Mouse (Mus musculus) B cell, adult 2 months (primary cell): ENCODE measurements around the gene 1500009C09Rik.

Source experiments
- DNase-seq, 2 experiments: peaks; one replicate each; pipeline ENCODE4 v3.0.0; 2022

Gene 1500009C09Rik

DNA sequence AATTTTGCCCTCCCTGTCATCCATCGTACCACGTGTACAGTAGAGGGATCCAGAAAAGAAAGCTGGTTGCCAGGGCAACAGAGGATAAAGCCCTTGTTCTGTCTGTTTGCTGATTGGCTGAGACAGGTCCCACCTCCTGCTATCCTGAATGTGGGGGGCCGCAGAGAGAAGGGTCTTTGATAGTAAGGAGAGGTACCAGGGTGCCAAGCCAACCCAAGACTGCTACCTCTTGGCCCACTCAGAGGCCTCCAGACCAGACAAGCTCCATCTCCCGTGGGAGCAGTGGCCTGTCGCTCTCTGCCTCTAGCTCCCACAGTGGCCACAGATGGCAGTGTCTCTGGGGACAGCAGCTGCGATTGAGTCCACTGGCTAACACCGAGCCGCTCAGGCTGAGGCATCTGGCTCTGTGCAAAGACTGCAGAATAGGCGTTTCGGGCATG lies 3.8 kb downstream of the 1500009C09Rik start:
- no peak for DNase-seq

- DNase-seq, result peak; percentile 91
These were observed 7.3 kb downstream of the 1500009C09Rik start for GRCm38 (mm10) chr15:82259510-82259909.

- DNase-seq, result peak; percentile 75 to 77
These were observed 14.2 kb downstream of the 1500009C09Rik start for GRCm38 (mm10) chr15:82266356-82266755.

DNA sequence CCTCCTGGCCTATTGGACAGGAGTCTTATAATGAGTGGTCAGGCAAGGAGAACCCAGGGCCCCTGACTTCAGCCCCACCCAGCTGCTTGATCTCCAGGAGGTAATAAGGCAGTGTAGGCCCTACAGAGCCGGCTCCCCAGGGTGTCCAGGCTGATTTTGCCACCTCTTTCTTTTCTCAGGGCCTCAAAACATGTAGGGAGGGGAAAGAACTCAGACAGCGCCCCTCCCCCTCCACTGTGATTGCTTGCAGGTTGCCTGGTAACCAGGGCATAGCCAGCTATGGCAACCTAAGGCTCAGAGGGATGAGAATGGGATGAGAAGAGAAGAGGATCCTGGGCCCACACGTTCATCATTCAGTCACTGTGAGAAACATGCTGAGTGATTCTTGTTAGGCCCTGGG lies 16.0 kb downstream of the 1500009C09Rik start:
- no peak for DNase-seq

- no peak for DNase-seq
These were observed 16.6 kb downstream of the 1500009C09Rik start for GRCm38 (mm10) chr15:82268783-82269182.

GRCm38 (mm10) chr15:82271201-82271600 lies 19.0 kb downstream of the 1500009C09Rik start:
- DNase-seq, result peak; percentile 70 to 72

GRCm38 (mm10) chr15:82272295-82272694 lies 20.1 kb downstream of the 1500009C09Rik start:
- no peak for DNase-seq

GRCm38 (mm10) chr15:82274593-82274926 lies 22.4 kb downstream of the 1500009C09Rik start, which contains the start of gene Sept3:
Gene Sept3, plus strand, starts transcription at chr15:82274893.
- DNase-seq, result no peak

GRCm38 (mm10) chr15:82274927-82275901 lies 23.0 kb downstream of the 1500009C09Rik start:
- peak in 1 of 2 experiments; percentile 17 for DNase-seq

DNA sequence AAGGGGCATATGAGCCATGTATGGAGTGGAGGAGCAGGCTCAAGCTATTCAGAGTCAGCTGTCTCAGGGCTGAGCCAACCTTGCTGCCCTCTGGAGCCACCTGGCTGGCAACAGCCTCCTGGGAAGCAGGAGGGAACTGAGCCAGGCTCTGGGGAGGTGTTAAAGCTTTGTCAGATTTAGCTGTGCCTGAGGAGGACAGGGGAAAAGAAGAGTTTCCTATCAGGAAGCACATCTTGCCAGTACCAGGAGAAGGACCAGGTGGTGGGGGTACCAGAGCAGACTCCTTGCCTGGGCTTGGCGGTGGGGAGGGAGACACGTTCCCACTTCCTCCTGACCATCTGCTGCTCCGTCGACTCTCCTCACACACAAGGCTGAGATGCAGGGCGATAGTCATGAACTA lies 25.4 kb downstream of the 1500009C09Rik start:
- no peak for DNase-seq

DNA sequence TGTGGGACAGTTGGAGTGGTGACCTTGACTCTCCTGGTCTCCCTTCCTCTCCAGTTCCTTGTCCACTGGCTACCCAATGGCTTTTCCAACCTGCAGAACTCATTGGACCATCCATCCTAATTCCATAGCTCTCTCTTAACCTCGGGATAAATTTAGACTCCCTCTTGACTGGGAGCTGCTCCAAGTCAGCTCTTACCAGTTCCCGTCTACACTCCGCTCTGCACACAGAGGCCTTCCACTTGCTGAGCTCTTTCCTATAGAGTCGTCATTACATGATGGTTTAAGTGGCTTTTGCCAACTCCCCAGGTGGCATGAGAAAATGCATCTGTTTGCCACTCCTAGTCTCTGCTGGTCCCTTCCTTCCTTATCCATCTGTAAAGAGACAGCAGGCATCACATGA lies 28.4 kb downstream of the 1500009C09Rik start:
- no peak for DNase-seq

DNA sequence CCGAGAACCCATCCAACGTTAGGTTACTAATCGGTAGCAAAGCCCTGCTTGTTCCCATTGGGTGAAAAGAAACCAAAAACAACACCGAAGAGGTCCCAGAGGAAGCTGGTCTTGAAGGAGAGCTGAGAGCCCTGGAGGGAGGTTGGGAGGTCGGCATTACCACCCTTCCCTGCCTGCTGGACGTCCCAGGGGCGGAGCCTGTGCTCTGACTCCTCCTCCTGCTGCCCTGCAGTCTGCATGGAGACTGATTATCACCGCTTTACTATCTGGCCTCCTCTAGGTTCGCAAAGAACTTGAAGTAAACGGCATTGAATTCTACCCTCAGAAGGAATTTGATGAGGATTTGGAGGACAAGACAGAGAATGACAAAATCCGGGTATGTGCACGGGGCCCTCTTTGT lies 34.0 kb downstream of the 1500009C09Rik start:
- no peak for DNase-seq

GRCm38 (mm10) chr15:82290252-82290651 lies 38.1 kb downstream of the 1500009C09Rik start:
- no peak for DNase-seq

DNA sequence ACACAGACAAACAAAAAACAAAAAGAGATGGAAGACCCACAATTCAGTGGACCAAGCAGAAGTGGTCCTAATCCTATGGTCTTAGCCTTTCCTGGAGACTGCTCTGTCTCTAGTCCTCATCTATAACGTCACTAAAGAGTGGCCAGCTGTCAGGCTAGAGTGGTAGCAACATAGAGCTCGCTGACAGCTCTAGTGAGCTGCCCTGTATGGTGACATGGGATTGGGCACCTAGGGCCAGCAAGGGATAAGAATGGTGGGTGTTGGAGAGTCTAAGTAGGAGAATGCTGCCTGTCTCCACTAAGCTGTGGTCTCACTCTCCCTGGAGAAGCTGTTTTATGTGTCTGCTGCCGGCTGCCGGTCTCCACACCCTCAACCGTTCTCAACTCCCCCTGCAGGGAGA lies 40.7 kb downstream of the 1500009C09Rik start:
- no peak for DNase-seq

DNA sequence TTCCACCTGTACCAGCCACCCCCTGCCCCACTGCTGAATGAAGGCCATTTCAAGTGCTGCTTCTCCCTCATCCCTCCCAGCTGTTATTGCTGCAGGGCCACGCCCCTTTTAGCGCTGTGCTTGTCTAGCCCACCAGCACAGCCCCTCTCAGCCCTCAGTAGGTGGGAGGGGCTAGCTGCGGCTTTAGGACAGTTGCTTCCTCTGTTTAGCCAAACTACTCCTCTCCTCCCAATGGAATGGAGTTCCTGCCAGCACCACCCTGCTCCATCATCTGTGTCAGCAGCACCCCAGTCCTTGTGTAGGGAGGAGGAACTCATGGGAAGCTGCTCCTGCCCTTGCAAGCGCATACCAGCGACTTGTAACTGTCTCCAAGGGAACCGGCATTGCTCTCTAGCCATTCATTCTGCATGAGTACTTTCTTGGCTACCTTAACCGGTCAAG lies 41.1 kb downstream of the 1500009C09Rik start:
- DNase-seq, result no peak

- no peak for DNase-seq
These were observed 41.9 kb downstream of the 1500009C09Rik start for GRCm38 (mm10) chr15:82294059-82294458.

DNA sequence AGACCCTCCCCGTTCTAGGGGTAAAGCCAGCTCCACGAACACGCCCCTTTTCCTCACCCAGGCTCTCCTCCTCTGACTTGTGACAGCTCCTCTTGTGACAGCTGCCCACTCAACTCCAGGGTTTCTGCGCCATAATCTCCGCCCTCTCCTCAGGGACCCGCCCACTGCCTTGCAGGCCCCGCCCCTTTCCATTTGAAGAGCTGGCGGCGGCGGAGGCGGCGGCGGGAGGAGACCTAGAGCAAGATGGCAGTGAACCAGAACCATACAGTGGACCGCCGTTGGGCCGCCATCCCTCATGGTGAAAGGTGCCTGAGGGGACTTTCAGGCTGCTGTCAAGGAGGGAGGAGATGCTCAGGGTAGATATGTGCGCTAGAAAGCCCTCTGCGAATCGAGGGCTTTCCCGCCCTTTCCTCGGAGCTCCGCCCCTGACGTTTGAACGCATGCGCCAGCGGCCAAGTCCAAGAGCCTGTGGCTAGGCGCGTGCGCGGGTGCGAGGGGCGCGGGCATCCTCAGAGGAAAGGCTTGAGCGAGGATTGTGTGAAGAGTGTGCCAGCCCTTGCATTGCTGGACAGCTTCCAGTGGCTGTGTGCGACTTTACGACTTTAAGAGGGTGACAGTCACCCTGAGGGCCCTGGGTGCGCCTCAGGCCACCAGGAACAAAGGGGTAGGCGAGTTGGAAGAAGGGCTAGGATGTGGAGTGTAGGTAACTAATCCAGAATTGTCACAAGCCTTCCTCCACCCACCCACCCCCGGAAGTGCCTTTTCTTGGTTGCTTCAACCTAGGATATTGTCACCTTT lies 46.8 kb downstream of the 1500009C09Rik start, which contains the start of gene Wbp2nl:
Wbp2nl (plus strand) TSS at position 191 of the 798 bp plus-strand sequence.
- peak; percentile 11 to 15 for DNase-seq

- DNase-seq, result no peak
These were observed 54.9 kb downstream of the 1500009C09Rik start for GRCm38 (mm10) chr15:82307107-82307506.

GRCm38 (mm10) chr15:82308416-82308815 lies 56.2 kb downstream of the 1500009C09Rik start:
- no peak for DNase-seq
